39 mouse cellular contexts compared by ENCODE assay signal in the genomic region with DNA sequence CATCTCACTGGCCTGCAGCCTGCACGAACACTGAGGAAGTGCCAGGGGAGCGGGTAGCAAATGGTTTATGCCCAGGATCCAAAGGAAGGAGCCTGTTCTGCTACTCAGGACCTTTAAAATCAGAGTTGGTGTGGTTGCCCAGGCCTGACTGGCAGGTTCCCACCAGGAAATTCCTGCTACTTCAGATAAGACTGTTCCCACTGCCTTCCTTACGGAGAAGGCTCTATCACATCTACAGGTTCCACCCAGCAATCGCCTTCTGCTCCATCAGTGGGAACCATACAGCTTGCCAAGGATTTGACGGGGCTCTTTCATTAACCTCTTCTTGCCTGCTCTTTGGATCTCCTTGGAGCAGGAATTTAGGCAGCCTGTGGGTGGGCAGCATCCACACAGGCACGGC. TPM values are rescaled to one million over a fixed set of nuclear protein-coding genes. Genes with fewer than 3 reads are reported as not detected.
A peak's percentile ranks its signal among the peaks of the same experiment; 100 is the strongest.
DNase-seq lines count a peak whose midpoint lies in the region; ATAC-seq and TF ChIP-seq lines count a peak whose summit lies in the region.
"Had no signal": no experiment of that assay in that cellular context is flagged by ENCODE, and none has a peak within 500 bp of the region (broad histone marks: within the 10 kb centered on the region; RNA-seq: fewer than 3 reads in every experiment).

No protein-coding gene starts in this region.

- no peak overlapping the region for H3K4me2 ChIP-seq in lung, postnatal 0 days (replicated peaks; ENCODE audit: low read depth, low read length)
- H3K4me2 ChIP-seq: embryonic facial prominence, embryonic 15.5 days; forebrain, embryonic 12.5 days; heart, embryonic 11.5 days; hindbrain, embryonic 15.5 days; limb, embryonic 15.5 days; liver, embryonic 13.5 days; lung, embryonic 14.5 days; midbrain, embryonic 13.5 days; neural tube, embryonic 15.5 days had no signal

- 45% methylated on average over 6 of the region's 6 CpGs for WGBS in lung, postnatal 0 days

- no peaks in the 10 kb centered on the region for H3K9me3 ChIP-seq in lung, postnatal 0 days (ENCODE audit: low read length)
- H3K9me3 ChIP-seq: embryonic facial prominence, embryonic 10.5 days; embryonic facial prominence, embryonic 15.5 days; forebrain, embryonic 12.5 days; hindbrain, embryonic 15.5 days; limb, embryonic 10.5 days; limb, embryonic 15.5 days; liver, embryonic 13.5 days; megakaryocyte, embryonic 14.5 days; midbrain, embryonic 13.5 days; neural tube, embryonic 15.5 days had no signal

- intact Hi-C loops in gastrocnemius, adult 2 months (cut with DNase I): no loop called here
- intact Hi-C loops in gastrocnemius, postnatal 36 days (cut with DNase I): no loop called here

- no peak overlapping the region for H3K9ac ChIP-seq in lung, postnatal 0 days (replicated peaks; ENCODE audit: low read depth)
- H3K9ac ChIP-seq: embryonic facial prominence, embryonic 15.5 days; forebrain, embryonic 12.5 days; forebrain, postnatal 0 days; hindbrain, embryonic 15.5 days; limb, embryonic 15.5 days; liver, embryonic 13.5 days; lung, embryonic 14.5 days; midbrain, embryonic 13.5 days; neural tube, embryonic 15.5 days had no signal

- no peak for TF ChIP-seq POLR2A in testis, adult 2 months (IDR thresholded peaks at IDR 0.05; ENCODE audit: control insufficient read depth, low read depth, low read length)

- ATAC-seq in lung, postnatal 0 days: peak; percentile 56
- ATAC-seq: activated CD4-positive, CD25-positive, alpha-beta regulatory T cell, adult 4 months; CD4-positive, CD25-positive, alpha-beta regulatory T cell, adult 4 months; forebrain, postnatal 0 days; midbrain, embryonic 13.5 days had no signal

- H3K27ac ChIP-seq in gastrocnemius, adult 2 months: peak overlapping the region; percentile 31; the same call in 1 of the 2 replicates
- H3K27ac ChIP-seq in testis, adult 2 months (ENCODE audit: control insufficient read depth, insufficient read depth, low read depth, low read length): no peak overlapping the region
- peak overlapping the region; percentile 47; the same call in 1 of the 2 replicates for H3K27ac ChIP-seq in lung, postnatal 0 days (ENCODE audit: low read length)
- H3K27ac ChIP-seq: embryonic facial prominence, embryonic 10.5 days; embryonic facial prominence, embryonic 15.5 days; forebrain, embryonic 12.5 days; hindbrain, embryonic 15.5 days; limb, embryonic 10.5 days; limb, embryonic 15.5 days; liver, embryonic 13.5 days; midbrain, embryonic 13.5 days; neural tube, embryonic 15.5 days had no signal

- peak; percentile 91 for TF ChIP-seq EP300 in lung, postnatal 0 days (IDR thresholded peaks at IDR 0.05)

- TF ChIP-seq CTCF in gastrocnemius, adult 2 months (IDR thresholded peaks at IDR 0.05): no peak
- TF ChIP-seq CTCF in testis, adult 2 months (IDR thresholded peaks at IDR 0.05; ENCODE audit: control insufficient read depth, insufficient read depth, insufficient replicate concordance, low read depth, low read length): no peak
- TF ChIP-seq CTCF in lung, postnatal 0 days (IDR thresholded peaks at IDR 0.05): no peak

- H3K36me3 ChIP-seq in testis, adult 2 months (ENCODE audit: control insufficient read depth, insufficient read depth, low read length): no peaks in the 10 kb centered on the region
- H3K36me3 ChIP-seq in lung, postnatal 0 days (ENCODE audit: insufficient read depth, low read length): no peaks in the 10 kb centered on the region
- H3K36me3 ChIP-seq: embryonic facial prominence, embryonic 10.5 days; embryonic facial prominence, embryonic 15.5 days; forebrain, embryonic 12.5 days; hindbrain, embryonic 15.5 days; limb, embryonic 10.5 days; limb, embryonic 15.5 days; liver, embryonic 13.5 days; midbrain, embryonic 13.5 days; neural tube, embryonic 15.5 days had no signal

- DNase-seq in gastrocnemius, adult 2 months: no peak
- DNase-seq in gastrocnemius, postnatal 36 days: no peak
- no peak for DNase-seq in testis, postnatal 10 days (ENCODE audit: low spot score)
- DNase-seq in lung, postnatal 0 days (ENCODE audit: low spot score): peak; percentile 42
- peak; percentile 66 to 78 for DNase-seq in lung, postnatal 4 days
- no peak for DNase-seq in right cerebral cortex, adult 2 months (ENCODE audit: low spot score in 2 of 2)
- DNase-seq in thymus, postnatal 25 days: no peak
- DNase-seq: adrenal gland, adult 8-10 months; cerebellum, adult 8-10 months; forebrain, postnatal 0 days; gastrocnemius, postnatal 10 days; kidney, adult 18-20 months; kidney, postnatal 36 days; liver, embryonic 13.5 days; lung, embryonic 14.5 days; spleen, adult 18-20 months; thymus, adult 2 months had no signal

- no peaks in the 10 kb centered on the region for H3K27me3 ChIP-seq in testis, adult 2 months (ENCODE audit: control insufficient read depth, insufficient read depth, low read length)
- H3K27me3 ChIP-seq in lung, postnatal 0 days (replicated peaks; ENCODE audit: insufficient read depth, low read length): no peaks in the 10 kb centered on the region
- H3K27me3 ChIP-seq: embryonic facial prominence, embryonic 15.5 days; forebrain, embryonic 12.5 days; hindbrain, embryonic 15.5 days; limb, embryonic 15.5 days; midbrain, embryonic 13.5 days; neural tube, embryonic 15.5 days had no signal

- H3K4me3 ChIP-seq in gastrocnemius, adult 2 months: no peak overlapping the region
- H3K4me3 ChIP-seq in testis, adult 2 months (ENCODE audit: control insufficient read depth, low read depth, low read length): peak overlapping the region; percentile 67
- H3K4me3 ChIP-seq in lung, postnatal 0 days (ENCODE audit: low read depth, low read length): no peak overlapping the region
- H3K4me3 ChIP-seq: embryonic facial prominence, embryonic 10.5 days; embryonic facial prominence, embryonic 15.5 days; forebrain, embryonic 12.5 days; hindbrain, embryonic 15.5 days; limb, embryonic 10.5 days; limb, embryonic 15.5 days; liver, embryonic 13.5 days; megakaryocyte, embryonic 14.5 days; midbrain, embryonic 13.5 days; neural tube, embryonic 15.5 days had no signal

- peaks cover 16% of the 10 kb centered on the region for H3K4me1 ChIP-seq in testis, adult 2 months (ENCODE audit: control insufficient read depth, insufficient read depth, low read length)
- no peaks in the 10 kb centered on the region for H3K4me1 ChIP-seq in lung, postnatal 0 days (ENCODE audit: insufficient read depth, low read depth, low read length)
- H3K4me1 ChIP-seq: embryonic facial prominence, embryonic 15.5 days; forebrain, embryonic 12.5 days; hindbrain, embryonic 15.5 days; limb, embryonic 15.5 days; liver, embryonic 13.5 days; midbrain, embryonic 13.5 days; neural tube, embryonic 15.5 days had no signal

RNA-seq across cellular contexts. Expression of a gene that starts 7.0 kb away (rescaled TPM):
- total RNA-seq in gastrocnemius, adult 2 months (2021): not detected
- not detected for total RNA-seq in gastrocnemius, postnatal 36 days (2021)
- 78.7 and 82.6 TPM in 2 replicates for polyA plus RNA-seq in testis, adult 2 months (2012; rRNA removed)
- polyA plus RNA-seq in lung, postnatal 0 days (2015; fragmentation: Nextera tagmentation; extraction: Ambion mirVana): 2.0 and 2.1 TPM in 2 replicates
- total RNA-seq: adrenal gland, adult 8-10 months; adrenal gland, postnatal 4 days; forebrain, postnatal 0 days; gastrocnemius, postnatal 10 days; granulocyte monocyte progenitor cell, adult 5-6 weeks; hematopoietic stem cell, adult 5-6 weeks; left cerebral cortex, postnatal 10 days had no signal
- polyA plus RNA-seq: activated CD4-positive, CD25-positive, alpha-beta regulatory T cell, adult 4 months; CD4-positive, CD25-positive, alpha-beta regulatory T cell, adult 4 months; embryonic facial prominence, embryonic 10.5 days; embryonic facial prominence, embryonic 15.5 days; forebrain, embryonic 12.5 days; forebrain, postnatal 0 days; heart, embryonic 11.5 days; heart, embryonic 16.5 days; hindbrain, embryonic 15.5 days; intestine, embryonic 14.5 days; kidney, embryonic 16.5 days; limb, embryonic 10.5 days; limb, embryonic 15.5 days; liver, embryonic 13.5 days; lung, embryonic 14.5 days; midbrain, embryonic 13.5 days; neural tube, embryonic 15.5 days; stomach, embryonic 16.5 days; thymus, adult 2 months had no signal

RNA-seq across cellular contexts. Expression of a gene that starts 19.7 kb away (rescaled TPM):
- total RNA-seq in gastrocnemius, adult 2 months (2021): 10 to 100 TPM; 18.4 to 24.6 TPM
- total RNA-seq in gastrocnemius, postnatal 36 days (2021): 10 to 100 TPM; 24.1 to 34.8 TPM
- polyA plus RNA-seq in testis, adult 2 months (2012; rRNA removed): 389 and 421 TPM in 2 replicates
- polyA plus RNA-seq in lung, postnatal 0 days (2015; fragmentation: Nextera tagmentation; extraction: Ambion mirVana): 73.6 and 74.6 TPM in 2 replicates
- total RNA-seq: granulocyte monocyte progenitor cell, adult 5-6 weeks had no signal
- polyA plus RNA-seq: CD4-positive, CD25-positive, alpha-beta regulatory T cell, adult 4 months had no signal

RNA-seq across cellular contexts. Expression of a gene that starts 20.5 kb away (rescaled TPM):
- total RNA-seq in gastrocnemius, adult 2 months (2021): not detected
- not detected for total RNA-seq in gastrocnemius, postnatal 36 days (2021)
- 0.41 and 0.46 TPM in 2 replicates for polyA plus RNA-seq in testis, adult 2 months (2012; rRNA removed)
- polyA plus RNA-seq in lung, postnatal 0 days (2015; fragmentation: Nextera tagmentation; extraction: Ambion mirVana): 0.14 and 0.32 TPM in 2 replicates
- total RNA-seq: gastrocnemius, postnatal 10 days; granulocyte monocyte progenitor cell, adult 5-6 weeks; monocyte, adult 5-6 weeks had no signal
- polyA plus RNA-seq: activated CD4-positive, CD25-positive, alpha-beta regulatory T cell, adult 4 months had no signal

RNA-seq across cellular contexts. Expression of a gene that starts 34.3 kb away (rescaled TPM):
- total RNA-seq in gastrocnemius, adult 2 months (2021): 1 to 10 TPM; 3.9 to 4.7 TPM
- total RNA-seq in gastrocnemius, postnatal 36 days (2021): 1 to 10 TPM; 4.3 to 6.0 TPM
- 21.8 and 36.1 TPM in 2 replicates for polyA plus RNA-seq in testis, adult 2 months (2012; rRNA removed)
- 70.5 and 72.2 TPM in 2 replicates for polyA plus RNA-seq in lung, postnatal 0 days (2015; fragmentation: Nextera tagmentation; extraction: Ambion mirVana)

RNA-seq across cellular contexts. Expression of a gene that starts 49.2 kb away (rescaled TPM):
- total RNA-seq in gastrocnemius, adult 2 months (2021): 10 to 100 TPM; 23.9 to 28.2 TPM
- 10 to 100 TPM; 23.9 to 25.6 TPM for total RNA-seq in gastrocnemius, postnatal 36 days (2021)
- 65.9 and 66.7 TPM in 2 replicates for polyA plus RNA-seq in testis, adult 2 months (2012; rRNA removed)
- 26.6 and 28.9 TPM in 2 replicates for polyA plus RNA-seq in lung, postnatal 0 days (2015; fragmentation: Nextera tagmentation; extraction: Ambion mirVana)

Comparison
In these comparisons a context has a peak if more than half of its experiments do, and no peak if none do; other contexts are left out.
1. DNase-seq: peak in lung, postnatal 0 days (single experiment) and lung, postnatal 4 days (2 of 2); none in gastrocnemius, adult 2 months (single experiment), gastrocnemius, postnatal 36 days (0 of 2), testis, postnatal 10 days (single experiment), right cerebral cortex, adult 2 months (0 of 2) and thymus, postnatal 25 days (single experiment).